Mouse (Mus musculus) forebrain, embryonic 16.5 days (tissue): ENCODE measurements around the gene Adam12. TPM values are rescaled to one million over a fixed set of nuclear protein-coding genes. Genes with fewer than 3 reads are reported as not detected.
A peak's percentile ranks its signal among the peaks of the same experiment; 100 is the strongest.

Experiments
- ATAC-seq: fragments of 200-750 bp; cut with Nextera tagmentation; 2 replicates; pipeline ENCODE4 v1.8.0; 2017; ENCODE audit warnings: mild to moderate bottlenecking, moderate library complexity
- H3K27ac ChIP-seq: fragments of 300-500 bp; sonication (generic); 2 replicates; pipeline ENCODE4 v1.5.1; 2014; ENCODE audit warnings: low read length, control low read depth
- H3K27me3 ChIP-seq: fragments of 300-500 bp; sonication (generic); replicated peaks from 2 replicates; pipeline ENCODE4 v1.6.1; 2014; ENCODE audit warnings: low read length; ENCODE audit not compliant: control insufficient read depth, insufficient read depth
- H3K36me3 ChIP-seq: fragments of 300-500 bp; sonication (generic); 2 replicates; pipeline ENCODE4 v1.6.1; 2014; ENCODE audit not compliant: control insufficient read depth, insufficient read depth
- H3K4me1 ChIP-seq: fragments of 300-500 bp; sonication (generic); replicated peaks from 2 replicates; pipeline ENCODE4 v1.6.1; 2014; ENCODE audit warnings: low read length; ENCODE audit not compliant: control insufficient read depth, insufficient read depth
- H3K4me2 ChIP-seq: fragments of 300-500 bp; sonication (generic); 2 replicates; pipeline ENCODE4 v1.6.1; 2014; ENCODE audit warnings: mild to moderate bottlenecking, low read length, control low read depth
- H3K4me3 ChIP-seq: fragments of 300-500 bp; sonication (generic); replicated peaks from 2 replicates; pipeline ENCODE4 v1.5.1; 2014; ENCODE audit warnings: mild to moderate bottlenecking, low read length, control low read depth
- H3K9ac ChIP-seq: fragments of 300-500 bp; sonication (generic); replicated peaks from 2 replicates; pipeline ENCODE4 v1.6.1; 2014; ENCODE audit warnings: low read depth, low read length, control low read depth
- H3K9me3 ChIP-seq: fragments of 300-500 bp; sonication (generic); 2 replicates; pipeline ENCODE4 v1.6.1; 2016; ENCODE audit warnings: low read length; ENCODE audit not compliant: control insufficient read depth
- WGBS: fragments of 180-500 bp; shearing (Covaris S2); extraction: QIAGEN DNeasy Blood & Tissue Kit; methylation state at CpG from one replicate; pipeline ENCODE4 v1.1.7; 2014; 5-methylcytosine and 5-hydroxymethylcytosine counted together
- polyA plus RNA-seq: library from polyadenylated mRNA; unstranded; fragments of >200 nt; fragmentation: Nextera tagmentation; extraction: Ambion mirVana; gene quantifications from 2 replicates; pipeline ENCODE4 v1.2.1, GENCODE M21; 2015

The Adam12 gene
- polyA plus RNA-seq, 1 experiment from 2014 or later = 2.2 TPM

- Histone ChIP-seq H3K4me3 (no peak overlapping the region), H3K9me3 (no peaks in the 10 kb centered on the region), H3K4me2 (no peak overlapping the region), H3K27ac (no peak overlapping the region), H3K36me3 (no peaks in the 10 kb centered on the region), H3K4me1 (no peaks in the 10 kb centered on the region), H3K9ac (no peak overlapping the region), H3K27me3 (no peaks in the 10 kb centered on the region)
- ATAC-seq = no peak
These were observed 188.4 kb downstream of the Adam12 start for GRCm38 (mm10) chr7:134043576-134043975.

DNA sequence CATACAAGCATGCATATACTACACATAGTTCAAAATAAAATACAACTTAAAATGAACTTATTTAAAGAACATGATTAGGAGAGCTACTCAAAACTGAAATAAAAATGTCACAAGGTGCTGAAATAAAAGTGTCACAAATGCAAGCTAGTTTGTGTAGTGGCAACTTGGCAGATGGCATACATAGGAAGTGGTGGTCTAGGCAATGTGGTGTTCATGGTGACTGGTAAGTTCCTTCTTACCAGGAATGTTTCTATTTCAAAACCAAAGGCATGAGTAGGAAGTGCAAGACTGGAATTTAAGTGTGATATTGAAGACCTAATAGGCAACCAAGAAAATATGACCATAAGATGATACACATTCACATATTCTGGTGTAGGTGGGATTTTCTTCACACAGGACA is 189.3 kb downstream of the Adam12 start:
- Histone ChIP-seq H3K27me3 (no peaks in the 10 kb centered on the region), H3K9ac (no peak overlapping the region), H3K4me1 (no peaks in the 10 kb centered on the region), H3K36me3 (no peaks in the 10 kb centered on the region), H3K9me3 (no peaks in the 10 kb centered on the region), H3K27ac (no peak overlapping the region), H3K4me2 (no peak overlapping the region), H3K4me3 (no peak overlapping the region)
- no peak for ATAC-seq

GRCm38 (mm10) chr7:134033939-134034338 is 198.0 kb downstream of the Adam12 start:
- 62% methylated on average over 2 of the region's 2 CpGs for WGBS
- no peaks in the 10 kb centered on the region for H3K36me3 ChIP-seq
- no peaks in the 10 kb centered on the region for H3K27me3 ChIP-seq
- H3K9me3 ChIP-seq = no peaks in the 10 kb centered on the region
- no peak for ATAC-seq
- no peak overlapping the region for H3K27ac ChIP-seq
- no peaks in the 10 kb centered on the region for H3K4me1 ChIP-seq
- no peak overlapping the region for H3K4me2 ChIP-seq
- H3K4me3 ChIP-seq = no peak overlapping the region
- no peak overlapping the region for H3K9ac ChIP-seq

DNA sequence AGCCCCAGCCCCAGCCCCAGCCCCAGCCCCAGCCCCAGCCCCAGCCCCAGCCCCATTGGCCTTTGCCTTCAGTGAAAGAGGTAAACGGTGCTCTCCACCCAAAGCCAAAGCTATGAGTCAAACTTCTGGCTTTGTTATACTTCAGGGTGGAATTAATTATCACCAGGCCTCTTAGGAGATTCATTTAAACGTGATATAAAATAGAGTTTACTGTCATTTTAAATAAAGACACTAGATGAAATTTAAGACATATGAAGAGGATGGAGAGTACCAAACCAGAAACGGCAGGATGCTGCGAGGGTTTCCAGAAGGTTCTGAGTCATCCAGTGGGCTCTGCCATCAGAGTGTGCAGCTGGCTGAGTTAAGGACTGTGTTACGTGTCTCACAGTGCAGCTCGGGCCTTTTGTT is 199.0 kb downstream of the Adam12 start:
- Histone ChIP-seq H3K9ac (no peak overlapping the region), H3K27ac (no peak overlapping the region), H3K4me2 (no peak overlapping the region), H3K9me3 (no peaks in the 10 kb centered on the region), H3K4me1 (peaks cover 3% of the 10 kb centered on the region; the same call in 1 of the 2 replicates), H3K4me3 (no peak overlapping the region), H3K36me3 (no peaks in the 10 kb centered on the region), H3K27me3 (no peaks in the 10 kb centered on the region)
- WGBS = 24% methylated on average over 6 of the region's 6 CpGs
- ATAC-seq = no peak

- H3K27me3 ChIP-seq = no peaks in the 10 kb centered on the region
- no peak overlapping the region for H3K27ac ChIP-seq
- no peaks in the 10 kb centered on the region for H3K36me3 ChIP-seq
- peaks cover 7% of the 10 kb centered on the region for H3K4me1 ChIP-seq
- H3K9ac ChIP-seq = no peak overlapping the region
- no peak overlapping the region for H3K4me2 ChIP-seq
- no peak overlapping the region for H3K4me3 ChIP-seq
- ATAC-seq = no peak
- no peaks in the 10 kb centered on the region for H3K9me3 ChIP-seq
- WGBS = 94% methylated on average over 6 of the region's 6 CpGs
These were observed 200.2 kb downstream of the Adam12 start for GRCm38 (mm10) chr7:134031787-134032186.

GRCm38 (mm10) chr7:134031256-134031655 is 200.7 kb downstream of the Adam12 start:
- H3K4me1 ChIP-seq = peaks cover 7% of the 10 kb centered on the region
- 62% methylated on average over 2 of the region's 2 CpGs for WGBS
- no peak overlapping the region for H3K4me3 ChIP-seq
- H3K9ac ChIP-seq = no peak overlapping the region
- ATAC-seq = no peak
- no peaks in the 10 kb centered on the region for H3K27me3 ChIP-seq
- H3K4me2 ChIP-seq = no peak overlapping the region
- no peaks in the 10 kb centered on the region for H3K36me3 ChIP-seq
- H3K27ac ChIP-seq = no peak overlapping the region
- H3K9me3 ChIP-seq = no peaks in the 10 kb centered on the region

DNA sequence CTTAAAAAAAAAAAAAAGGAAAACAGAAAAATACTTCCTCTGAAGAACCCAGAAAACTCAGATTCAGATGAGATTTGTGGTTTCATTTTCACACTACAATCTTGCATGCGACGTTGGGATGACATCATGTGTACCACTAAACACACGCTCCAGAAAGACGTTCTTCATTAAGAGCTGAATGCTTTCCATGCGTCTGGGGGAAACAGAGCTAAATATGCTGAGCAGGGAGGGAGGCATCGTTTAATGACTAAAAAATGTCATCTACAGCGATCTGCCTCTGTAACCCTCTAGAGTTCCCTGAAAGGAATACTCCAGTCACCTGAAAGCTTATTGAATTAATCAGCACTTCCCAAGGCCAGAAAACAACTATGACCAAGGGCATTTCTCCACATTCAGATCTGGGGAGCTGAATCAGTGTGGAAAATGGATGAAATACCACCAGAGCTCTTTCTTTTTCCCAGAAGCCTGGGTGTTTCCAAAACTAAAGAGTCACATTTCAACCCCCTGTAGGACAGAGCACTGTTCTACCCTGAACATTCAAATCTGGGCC is 203.6 kb downstream of the Adam12 start:
- Histone ChIP-seq H3K4me3 (no peak overlapping the region), H3K27me3 (no peaks in the 10 kb centered on the region), H3K9me3 (no peaks in the 10 kb centered on the region), H3K4me1 (peaks cover 7% of the 10 kb centered on the region), H3K36me3 (no peaks in the 10 kb centered on the region), H3K9ac (no peak overlapping the region), H3K4me2 (no peak overlapping the region), H3K27ac (no peak overlapping the region)
- ATAC-seq = no peak
- WGBS = 27% methylated on average over 7 of the region's 7 CpGs

DNA sequence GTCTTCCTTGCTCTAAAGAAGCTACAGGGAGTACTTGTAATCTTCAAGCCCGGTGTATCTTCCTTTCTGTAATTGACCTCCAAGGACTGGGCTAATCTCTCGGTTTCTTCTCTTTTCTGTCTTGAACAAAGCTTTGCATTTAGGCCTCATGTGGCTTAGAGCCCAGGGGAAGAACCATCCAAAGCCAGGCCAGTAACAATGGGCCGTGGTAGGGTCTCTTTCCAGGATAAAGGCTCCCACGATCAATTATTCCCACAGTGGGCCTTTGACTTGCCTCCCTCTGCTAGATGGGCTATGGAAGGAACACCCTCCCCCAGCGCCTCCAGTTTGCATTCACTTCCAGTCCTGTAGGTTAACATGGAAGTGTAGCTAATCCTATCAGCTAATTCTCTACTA is 204.9 kb downstream of the Adam12 start:
- 13% methylated on average over 5 of the region's 5 CpGs for WGBS
- Histone ChIP-seq H3K36me3 (no peaks in the 10 kb centered on the region), H3K4me3 (no peak overlapping the region), H3K27me3 (no peaks in the 10 kb centered on the region), H3K9ac (no peak overlapping the region), H3K4me2 (no peak overlapping the region), H3K27ac (no peak overlapping the region), H3K9me3 (no peaks in the 10 kb centered on the region), H3K4me1 (peaks cover 7% of the 10 kb centered on the region)
- ATAC-seq = no peak

GRCm38 (mm10) chr7:134026200-134027019 is 205.5 kb downstream of the Adam12 start:
- Histone ChIP-seq H3K4me2 (no peak overlapping the region), H3K27me3 (no peaks in the 10 kb centered on the region), H3K9me3 (no peaks in the 10 kb centered on the region), H3K36me3 (no peaks in the 10 kb centered on the region), H3K27ac (no peak overlapping the region), H3K9ac (no peak overlapping the region), H3K4me3 (no peak overlapping the region), H3K4me1 (peaks cover 7% of the 10 kb centered on the region)
- ATAC-seq = peak; percentile 74; the same call in 1 of the 2 replicates
- WGBS = 34% methylated on average over 16 of the region's 16 CpGs
